Mouse (Mus musculus): ENCODE measurements around the gene Zbtb8b. TPM values are rescaled to one million over a fixed set of nuclear protein-coding genes. Genes with fewer than 3 reads are reported as not detected.

Zbtb8b gene
- polyA plus RNA-seq, 1 experiment, result 10.2 TPM

GRCm38 (mm10) chr4:129383586-129383985, 57.1 kb downstream of the Zbtb8b start:
- no peak for DNase-seq (ENCODE audit: low read depth)
- TF ChIP-seq POLR2A (IDR thresholded peaks at IDR 0.05; ENCODE audit: borderline replicate concordance, extremely low read depth, insufficient read depth, insufficient read length, poor library complexity, severe bottlenecking) (no peak), CTCF (IDR thresholded peaks at IDR 0.05; ENCODE audit: borderline replicate concordance, extremely low read depth, insufficient read depth, insufficient read length) (no peak)

GRCm38 (mm10) chr4:129382488-129382887, 58.2 kb downstream of the Zbtb8b start:
- DNase-seq (ENCODE audit: low read depth), result no peak
- no peak for TF ChIP-seq CTCF (IDR thresholded peaks at IDR 0.05; ENCODE audit: borderline replicate concordance, extremely low read depth, insufficient read depth, insufficient read length)
- TF ChIP-seq POLR2A (IDR thresholded peaks at IDR 0.05; ENCODE audit: borderline replicate concordance, extremely low read depth, insufficient read depth, insufficient read length, poor library complexity, severe bottlenecking), result no peak

- no peak for TF ChIP-seq CTCF (IDR thresholded peaks at IDR 0.05; ENCODE audit: borderline replicate concordance, extremely low read depth, insufficient read depth, insufficient read length)
- no peak for TF ChIP-seq POLR2A (IDR thresholded peaks at IDR 0.05; ENCODE audit: borderline replicate concordance, extremely low read depth, insufficient read depth, insufficient read length, poor library complexity, severe bottlenecking)
- no peak for DNase-seq (ENCODE audit: low read depth)
Observed at GRCm38 (mm10) chr4:129382029-129382428, 58.6 kb downstream of the Zbtb8b start.

GRCm38 (mm10) chr4:129381148-129381547, 59.5 kb downstream of the Zbtb8b start:
- no peak for DNase-seq (ENCODE audit: low read depth)
- no peak for TF ChIP-seq CTCF (IDR thresholded peaks at IDR 0.05; ENCODE audit: borderline replicate concordance, extremely low read depth, insufficient read depth, insufficient read length)
- TF ChIP-seq POLR2A (IDR thresholded peaks at IDR 0.05; ENCODE audit: borderline replicate concordance, extremely low read depth, insufficient read depth, insufficient read length, poor library complexity, severe bottlenecking), result no peak

- no peak for DNase-seq (ENCODE audit: low read depth)
- TF ChIP-seq POLR2A (IDR thresholded peaks at IDR 0.05; ENCODE audit: borderline replicate concordance, extremely low read depth, insufficient read depth, insufficient read length, poor library complexity, severe bottlenecking), result no peak
- TF ChIP-seq CTCF (IDR thresholded peaks at IDR 0.05; ENCODE audit: borderline replicate concordance, extremely low read depth, insufficient read depth, insufficient read length), result no peak
Observed at GRCm38 (mm10) chr4:129379805-129380204, 60.8 kb downstream of the Zbtb8b start.

- peak; percentile 84 for DNase-seq (ENCODE audit: low read depth)
- no peak for TF ChIP-seq CTCF (IDR thresholded peaks at IDR 0.05; ENCODE audit: borderline replicate concordance, extremely low read depth, insufficient read depth, insufficient read length)
- TF ChIP-seq POLR2A (IDR thresholded peaks at IDR 0.05; ENCODE audit: borderline replicate concordance, extremely low read depth, insufficient read depth, insufficient read length, poor library complexity, severe bottlenecking), result peak; percentile 50; the same call in 1 of the 2 replicates
Observed at GRCm38 (mm10) chr4:129377601-129378390, 62.9 kb downstream of the Zbtb8b start, which contains the start of gene Zbtb8a. TSS of gene Zbtb8a (minus strand) at chr4:129378116.

GRCm38 (mm10) chr4:129376961-129377545, 63.6 kb downstream of the Zbtb8b start:
- TF ChIP-seq POLR2A (IDR thresholded peaks at IDR 0.05; ENCODE audit: borderline replicate concordance, extremely low read depth, insufficient read depth, insufficient read length, poor library complexity, severe bottlenecking) (peak; percentile 11; the same call in 1 of the 2 replicates), CTCF (IDR thresholded peaks at IDR 0.05; ENCODE audit: borderline replicate concordance, extremely low read depth, insufficient read depth, insufficient read length) (no peak)
- DNase-seq (ENCODE audit: low read depth), result peak; percentile 74

GRCm38 (mm10) chr4:129375821-129376220, 64.8 kb downstream of the Zbtb8b start:
- DNase-seq (ENCODE audit: low read depth), result no peak
- TF ChIP-seq CTCF (IDR thresholded peaks at IDR 0.05; ENCODE audit: borderline replicate concordance, extremely low read depth, insufficient read depth, insufficient read length) (no peak), POLR2A (IDR thresholded peaks at IDR 0.05; ENCODE audit: borderline replicate concordance, extremely low read depth, insufficient read depth, insufficient read length, poor library complexity, severe bottlenecking) (no peak)

Other genes starting within 250 kb of the Zbtb8b start
- 12.2 and 15.9 TPM in 2 replicates for gene C77080, start 179.4 kb downstream of the Zbtb8b start, polyA plus RNA-seq (2012; rRNA removed)
- 0.44 and 1.1 TPM in 2 replicates for gene Sync, start 153.2 kb downstream of the Zbtb8b start, polyA plus RNA-seq (2012; rRNA removed)
- gene Rbbp4, start 105.5 kb downstream of the Zbtb8b start, polyA plus RNA-seq (2012; rRNA removed), result 115 and 121 TPM in 2 replicates
- gene Zbtb8os, start 105.2 kb downstream of the Zbtb8b start, polyA plus RNA-seq (2012; rRNA removed), result 17.9 and 23.8 TPM in 2 replicates
- gene Zbtb8a, start 62.7 kb downstream of the Zbtb8b start, polyA plus RNA-seq (2012; rRNA removed), result 19.5 and 23.1 TPM in 2 replicates
- gene Bsdc1, start 20.7 kb upstream of the Zbtb8b start, polyA plus RNA-seq (2012; rRNA removed), result 17.5 and 29.2 TPM in 2 replicates
- 0.14 and 0.18 TPM in 2 replicates for gene Tssk3, start 50.2 kb upstream of the Zbtb8b start, polyA plus RNA-seq (2012; rRNA removed)
- 0.18 and 0.26 TPM in 2 replicates for gene Fam229a, start 50.3 kb upstream of the Zbtb8b start, polyA plus RNA-seq (2012; rRNA removed)
- 1,642 and 1,750 TPM in 2 replicates for gene Marcksl1, start 72.7 kb upstream of the Zbtb8b start, polyA plus RNA-seq (2012; rRNA removed)
- gene Hdac1, start 101.9 kb upstream of the Zbtb8b start, polyA plus RNA-seq (2012; rRNA removed), result 110 and 142 TPM in 2 replicates
- 9.0 and 9.9 TPM in 2 replicates for gene Lck, start 132.8 kb upstream of the Zbtb8b start, polyA plus RNA-seq (2012; rRNA removed)
- gene Fam167b, start 137.7 kb upstream of the Zbtb8b start, polyA plus RNA-seq (2012; rRNA removed), result 0.63 and 0.82 TPM in 2 replicates
- gene Eif3i, start 159.8 kb upstream of the Zbtb8b start, polyA plus RNA-seq (2012; rRNA removed), result 297 and 390 TPM in 2 replicates
- gene Tmem234, start 159.8 kb upstream of the Zbtb8b start, polyA plus RNA-seq (2012; rRNA removed), result 156 and 169 TPM in 2 replicates
- gene Dcdc2b, start 173.4 kb upstream of the Zbtb8b start, polyA plus RNA-seq (2012; rRNA removed), result 4.5 and 7.4 TPM in 2 replicates
- gene Iqcc, start 178.2 kb upstream of the Zbtb8b start, polyA plus RNA-seq (2012; rRNA removed), result 32.3 and 38.9 TPM in 2 replicates
- gene Ccdc28b, start 183.1 kb upstream of the Zbtb8b start, polyA plus RNA-seq (2012; rRNA removed), result 108 and 116 TPM in 2 replicates
- 55.6 and 57.8 TPM in 2 replicates for gene Txlna, start 200.2 kb upstream of the Zbtb8b start, polyA plus RNA-seq (2012; rRNA removed)
- gene Kpna6, start 231.9 kb upstream of the Zbtb8b start, polyA plus RNA-seq (2012; rRNA removed), result 39.8 and 41.7 TPM in 2 replicates